Mouse (Mus musculus): ENCODE data around the gene Ghr. TPM values are rescaled to one million over a fixed set of nuclear protein-coding genes. Genes with fewer than 3 reads are reported as not detected.

The Ghr gene
- polyA plus RNA-seq, 1 experiment from 2014 or later = 15.2 TPM

- H3K4me3 ChIP-seq = no peak overlapping the region
- no peaks in the 10 kb centered on the region for H3K36me3 ChIP-seq
- peaks cover 9% of the 10 kb centered on the region for H3K4me1 ChIP-seq (replicated peaks)
- H3K27ac ChIP-seq (replicated peaks) = no peak overlapping the region
- no peak for ATAC-seq (ENCODE audit: low read depth)
- WGBS = 85% methylated on average over 4 of the region's 4 CpGs
- H3K27me3 ChIP-seq = no peaks in the 10 kb centered on the region
- H3K4me2 ChIP-seq = no peak overlapping the region
- no peaks in the 10 kb centered on the region for H3K9me3 ChIP-seq
- no peak overlapping the region for H3K9ac ChIP-seq
These were observed 313.8 kb downstream of the Ghr start for GRCm38 (mm10) chr15:3269496-3269895.

DNA sequence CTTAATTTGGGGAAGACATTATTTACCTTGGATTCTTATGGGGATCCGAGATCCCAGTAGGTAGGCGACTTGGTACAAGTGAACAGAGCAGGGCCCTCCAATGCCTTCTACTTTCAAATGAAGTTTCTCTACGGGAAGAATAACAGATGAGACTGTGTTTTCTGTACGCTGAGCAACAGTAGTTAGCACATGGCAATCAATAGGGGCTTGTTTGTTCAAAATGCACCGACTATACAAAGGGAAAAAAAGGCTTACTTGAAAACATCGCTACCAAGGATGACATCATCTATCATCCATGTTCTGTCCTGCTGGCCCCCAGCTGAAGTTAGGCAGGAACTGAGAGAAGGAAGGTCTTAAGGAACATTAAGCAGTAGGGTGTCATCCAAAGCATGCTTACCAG, 315.0 kb downstream of the Ghr start, which contains the start of gene Selenop:
Selenop (plus strand) TSS at position 301 of the 400 bp plus-strand sequence.
- no peak within 1 kb of the TSS for H3K9ac ChIP-seq
- no peaks in the 10 kb centered on the region for H3K27me3 ChIP-seq
- 73% methylated on average over 6 of the region's 6 CpGs for WGBS
- no peak within 1 kb of the TSS for H3K27ac ChIP-seq (replicated peaks)
- ATAC-seq (ENCODE audit: low read depth) = no peak
- no peaks in the 10 kb centered on the region for H3K9me3 ChIP-seq
- no peak within 1 kb of the TSS for H3K4me2 ChIP-seq
- H3K36me3 ChIP-seq = no peaks in the 10 kb centered on the region
- peaks cover 9% of the 10 kb centered on the region for H3K4me1 ChIP-seq (replicated peaks)
- no peak within 1 kb of the TSS for H3K4me3 ChIP-seq
